Mouse (Mus musculus) embryo, embryonic 9.5 days (tissue): ENCODE data around the gene Ogg1.

ENCODE experiments used
- DNase-seq: peaks from one replicate; pipeline ENCODE4 v3.0.0-alpha.2; 2017; ENCODE audit errors: extremely low spot score

Ogg1 gene

GRCm38 (mm10) chr6:113326533-113327315 lies at the start of gene Ogg1:
Ogg1 (plus strand) TSS chr6:113326972.
- DNase-seq: peak; percentile 97

GRCm38 (mm10) chr6:113281676-113282075 lies 45.1 kb upstream of the Ogg1 start:
- no peak for DNase-seq

- DNase-seq: peak; percentile 62
Measured at GRCm38 (mm10) chr6:113282101-113282802, 44.5 kb upstream of the Ogg1 start, which contains the start of gene Cpne9. Cpne9 (plus strand) TSS chr6:113282307.

- no peak for DNase-seq
Measured at GRCm38 (mm10) chr6:113282969-113283368, 43.8 kb upstream of the Ogg1 start.

GRCm38 (mm10) chr6:113283500-113283899 lies 43.3 kb upstream of the Ogg1 start:
- no peak for DNase-seq

- no peak for DNase-seq
Measured at GRCm38 (mm10) chr6:113284931-113285330, 41.8 kb upstream of the Ogg1 start.

GRCm38 (mm10) chr6:113286316-113286715 lies 40.5 kb upstream of the Ogg1 start:
- no peak for DNase-seq

- no peak for DNase-seq
Measured at GRCm38 (mm10) chr6:113287236-113287635, 39.5 kb upstream of the Ogg1 start.

- DNase-seq: no peak
Measured at GRCm38 (mm10) chr6:113289346-113289745, 37.4 kb upstream of the Ogg1 start.

- no peak for DNase-seq
Measured at GRCm38 (mm10) chr6:113290346-113290745, 36.4 kb upstream of the Ogg1 start.

GRCm38 (mm10) chr6:113292938-113293337 lies 33.8 kb upstream of the Ogg1 start:
- no peak for DNase-seq

- no peak for DNase-seq
Measured at GRCm38 (mm10) chr6:113296046-113296445, 30.7 kb upstream of the Ogg1 start.

GRCm38 (mm10) chr6:113296639-113297038 lies 30.1 kb upstream of the Ogg1 start:
- no peak for DNase-seq

GRCm38 (mm10) chr6:113301350-113301749 lies 25.4 kb upstream of the Ogg1 start:
- no peak for DNase-seq

GRCm38 (mm10) chr6:113302258-113302657 lies 24.5 kb upstream of the Ogg1 start:
- DNase-seq: peak; percentile 34

- DNase-seq: peak; percentile 99
Measured at GRCm38 (mm10) chr6:113306322-113306985, 20.3 kb upstream of the Ogg1 start.

GRCm38 (mm10) chr6:113306986-113307349 lies 19.8 kb upstream of the Ogg1 start, which contains the start of gene Brpf1:
Brpf1 (plus strand) TSS chr6:113307137.
- no peak for DNase-seq

- peak; percentile 38 for DNase-seq
Measured at GRCm38 (mm10) chr6:113307481-113308121, 19.2 kb upstream of the Ogg1 start.

GRCm38 (mm10) chr6:113308141-113308540 lies 18.6 kb upstream of the Ogg1 start:
- DNase-seq: peak; percentile 25

- no peak for DNase-seq
Measured at GRCm38 (mm10) chr6:113315972-113316371, 10.8 kb upstream of the Ogg1 start.

GRCm38 (mm10) chr6:113329396-113329795 lies 2.6 kb downstream of the Ogg1 start:
- DNase-seq: no peak

- DNase-seq: no peak
Measured at GRCm38 (mm10) chr6:113330547-113330946, 3.8 kb downstream of the Ogg1 start.
